8 mouse cellular contexts compared by ENCODE assay signal in genomic region chrX:7658031-7658784, GRCm38 (mm10). TPM values are rescaled to one million over a fixed set of nuclear protein-coding genes. Genes with fewer than 3 reads are reported as not detected.
DNase-seq lines count a peak whose midpoint lies in the region; ATAC-seq and TF ChIP-seq lines count a peak whose summit lies in the region.

No protein-coding gene starts in this region.

- H3K4me2 ChIP-seq in forebrain, postnatal 0 days (ENCODE audit: low read depth) = no peak overlapping the region
- peak overlapping the region; percentile 49 for H3K4me2 ChIP-seq in forebrain, embryonic 12.5 days
- peak overlapping the region; percentile 47; the same call in 1 of the 2 replicates for H3K4me2 ChIP-seq in hindbrain, embryonic 12.5 days (replicated peaks)

- H3K4me3 ChIP-seq in forebrain, embryonic 10.5 days = peak overlapping the region; percentile 51
- H3K4me3 ChIP-seq in forebrain, postnatal 0 days (ENCODE audit: low read depth, low read length) = no peak overlapping the region
- no peak overlapping the region for H3K4me3 ChIP-seq in forebrain, embryonic 12.5 days (replicated peaks)
- no peak overlapping the region for H3K4me3 ChIP-seq in hindbrain, embryonic 12.5 days
- no peak overlapping the region for H3K4me3 ChIP-seq in left cerebral cortex, adult 2 months

- H3K27me3 ChIP-seq in forebrain, embryonic 10.5 days (ENCODE audit: poor library complexity, severe bottlenecking) = no peaks in the 10 kb centered on the region
- no peaks in the 10 kb centered on the region for H3K27me3 ChIP-seq in forebrain, postnatal 0 days (ENCODE audit: insufficient read depth, low read length)
- H3K27me3 ChIP-seq in forebrain, embryonic 12.5 days = no peaks in the 10 kb centered on the region
- no peaks in the 10 kb centered on the region for H3K27me3 ChIP-seq in hindbrain, embryonic 12.5 days

- H3K36me3 ChIP-seq in forebrain, embryonic 10.5 days (replicated peaks) = no peaks in the 10 kb centered on the region
- H3K36me3 ChIP-seq in forebrain, postnatal 0 days (ENCODE audit: insufficient read depth) = no peaks in the 10 kb centered on the region
- no peaks in the 10 kb centered on the region for H3K36me3 ChIP-seq in forebrain, embryonic 12.5 days (replicated peaks)
- no peaks in the 10 kb centered on the region for H3K36me3 ChIP-seq in hindbrain, embryonic 12.5 days

- TF ChIP-seq CTCF in forebrain, postnatal 0 days (IDR thresholded peaks at IDR 0.05; ENCODE audit: low read depth) = no peak
- no peak for TF ChIP-seq CTCF in left cerebral cortex, adult 2 months (IDR thresholded peaks at IDR 0.05)

- peaks cover 25% of the 10 kb centered on the region for H3K4me1 ChIP-seq in forebrain, embryonic 10.5 days
- H3K4me1 ChIP-seq in forebrain, postnatal 0 days (ENCODE audit: insufficient read depth) = no peaks in the 10 kb centered on the region
- H3K4me1 ChIP-seq in forebrain, embryonic 12.5 days = peaks cover 6% of the 10 kb centered on the region
- peaks cover 5% of the 10 kb centered on the region; the same call in 1 of the 2 replicates for H3K4me1 ChIP-seq in hindbrain, embryonic 12.5 days

- peak; percentile 39 for DNase-seq in forebrain, embryonic 10.5 days (ENCODE audit: extremely low spot score, low spot score)
- DNase-seq in forebrain, postnatal 0 days = no peak
- DNase-seq in liver = peak; percentile 25
- peak; percentile 48 for DNase-seq in neural tube, embryonic 10.5 days (ENCODE audit: extremely low spot score, low spot score)
- no peak for DNase-seq in left cerebral cortex, adult 2 months (ENCODE audit: extremely low spot score in 1 of 2, low spot score in 2 of 2)
- DNase-seq in Muller cell, postnatal 12 days (ENCODE audit: inconsistent ontology term) = no peak

- H3K9me3 ChIP-seq in forebrain, embryonic 10.5 days = peaks cover 2% of the 10 kb centered on the region; the same call in 1 of the 2 replicates
- H3K9me3 ChIP-seq in forebrain, postnatal 0 days (ENCODE audit: low read length) = no peaks in the 10 kb centered on the region
- no peaks in the 10 kb centered on the region for H3K9me3 ChIP-seq in forebrain, embryonic 12.5 days
- 0 out of 2 replicates have a peak, but pooled peaks cover 4% of the 10 kb centered on the region for H3K9me3 ChIP-seq in hindbrain, embryonic 12.5 days (replicated peaks)

- H3K27ac ChIP-seq in forebrain, embryonic 10.5 days = peak overlapping the region; percentile 81
- H3K27ac ChIP-seq in forebrain, postnatal 0 days (ENCODE audit: low read depth, low read length) = no peak overlapping the region
- no peak overlapping the region for H3K27ac ChIP-seq in forebrain, embryonic 12.5 days
- H3K27ac ChIP-seq in hindbrain, embryonic 12.5 days = no peak overlapping the region
- H3K27ac ChIP-seq in left cerebral cortex, adult 2 months = no peak overlapping the region

- intact Hi-C loops in left cerebral cortex, adult 2 months (cut with DNase I) = no loop called here

- WGBS in forebrain, embryonic 10.5 days = 24% methylated on average over 15 of the region's 15 CpGs
- WGBS in forebrain, postnatal 0 days = 33% methylated on average over 15 of the region's 15 CpGs
- WGBS in forebrain, embryonic 12.5 days = 24% methylated on average over 12 of the region's 15 CpGs
- WGBS in hindbrain, embryonic 12.5 days = 28% methylated on average over 12 of the region's 15 CpGs

- no peak; the same call in 1 of the 2 replicates for ATAC-seq in forebrain, postnatal 0 days
- peak; percentile 27; the same call in 1 of the 2 replicates for ATAC-seq in forebrain, embryonic 12.5 days (ENCODE audit: low FRiP score)
- ATAC-seq in hindbrain, embryonic 12.5 days (ENCODE audit: low FRiP score) = 0 out of 2 replicates have a peak, but pooled peaks have one; percentile 40

- H3K9ac ChIP-seq in forebrain, postnatal 0 days = no peak overlapping the region
- H3K9ac ChIP-seq in forebrain, embryonic 12.5 days = no peak overlapping the region
- 0 out of 2 replicates have a peak overlapping the region, but pooled peaks have one; percentile 9 for H3K9ac ChIP-seq in hindbrain, embryonic 12.5 days

RNA-seq across cellular contexts. Expression of gene Prickle3, which starts 1.1 kb away (rescaled TPM):
- 3.2 and 3.6 TPM in 2 replicates for polyA plus RNA-seq in forebrain, embryonic 10.5 days (2016; fragmentation: Nextera tagmentation; extraction: Ambion mirVana)
- total RNA-seq in forebrain, postnatal 0 days (2014; rRNA removed) = 1.2 TPM in 2 replicates
- 1.0 and 1.5 TPM in 2 replicates for polyA plus RNA-seq in forebrain, postnatal 0 days (2015; fragmentation: Nextera tagmentation; extraction: Ambion mirVana)
- 2.0 and 2.6 TPM in 2 replicates for polyA plus RNA-seq in forebrain, embryonic 12.5 days (2016; fragmentation: Nextera tagmentation; extraction: Ambion mirVana)
- 3.1 TPM in 2 replicates for polyA plus RNA-seq in hindbrain, embryonic 12.5 days (2016; fragmentation: Nextera tagmentation; extraction: Ambion mirVana)
- total RNA-seq in left cerebral cortex, adult 2 months (2021) = 1 to 10 TPM; 1.1 to 2.4 TPM

RNA-seq across cellular contexts. Expression of gene Plp2, which starts 13.0 kb away (rescaled TPM):
- 49.7 and 50.4 TPM in 2 replicates for polyA plus RNA-seq in forebrain, embryonic 10.5 days (2016; fragmentation: Nextera tagmentation; extraction: Ambion mirVana)
- 15.7 and 24.3 TPM in 2 replicates for total RNA-seq in forebrain, postnatal 0 days (2014; rRNA removed)
- polyA plus RNA-seq in forebrain, postnatal 0 days (2015; fragmentation: Nextera tagmentation; extraction: Ambion mirVana) = 37.3 and 38.3 TPM in 2 replicates
- 45.5 and 52.0 TPM in 2 replicates for polyA plus RNA-seq in forebrain, embryonic 12.5 days (2016; fragmentation: Nextera tagmentation; extraction: Ambion mirVana)
- polyA plus RNA-seq in hindbrain, embryonic 12.5 days (2016; fragmentation: Nextera tagmentation; extraction: Ambion mirVana) = 39.3 and 44.7 TPM in 2 replicates
- total RNA-seq in left cerebral cortex, adult 2 months (2021) = 1 to 10 TPM; 6.5 to 8.8 TPM

RNA-seq across cellular contexts. Expression of gene Syp, which starts 19.9 kb away (rescaled TPM):
- polyA plus RNA-seq in forebrain, embryonic 10.5 days (2016; fragmentation: Nextera tagmentation; extraction: Ambion mirVana) = 9.2 and 11.6 TPM in 2 replicates
- 321 and 330 TPM in 2 replicates for total RNA-seq in forebrain, postnatal 0 days (2014; rRNA removed)
- polyA plus RNA-seq in forebrain, postnatal 0 days (2015; fragmentation: Nextera tagmentation; extraction: Ambion mirVana) = 190 and 242 TPM in 2 replicates
- polyA plus RNA-seq in forebrain, embryonic 12.5 days (2016; fragmentation: Nextera tagmentation; extraction: Ambion mirVana) = 42.0 and 44.8 TPM in 2 replicates
- polyA plus RNA-seq in hindbrain, embryonic 12.5 days (2016; fragmentation: Nextera tagmentation; extraction: Ambion mirVana) = 44.3 and 47.2 TPM in 2 replicates
- 1,000 to 10,000 TPM; 1,746 to 1,868 TPM for total RNA-seq in left cerebral cortex, adult 2 months (2021)

RNA-seq across cellular contexts. Expression of gene Magix, which starts 22.8 kb away (rescaled TPM):
- 0.10 TPM in 1 of 2 replicates, not detected in the other for polyA plus RNA-seq in forebrain, embryonic 10.5 days (2016; fragmentation: Nextera tagmentation; extraction: Ambion mirVana)
- total RNA-seq in forebrain, postnatal 0 days (2014; rRNA removed) = 0.15 TPM in 1 of 2 replicates, not detected in the other
- 0.21 and 0.22 TPM in 2 replicates for polyA plus RNA-seq in forebrain, postnatal 0 days (2015; fragmentation: Nextera tagmentation; extraction: Ambion mirVana)
- 0.09 and 0.19 TPM in 2 replicates for polyA plus RNA-seq in forebrain, embryonic 12.5 days (2016; fragmentation: Nextera tagmentation; extraction: Ambion mirVana)
- polyA plus RNA-seq in hindbrain, embryonic 12.5 days (2016; fragmentation: Nextera tagmentation; extraction: Ambion mirVana) = 0.50 TPM in 1 of 2 replicates, not detected in the other
- total RNA-seq in left cerebral cortex, adult 2 months (2021) = under 1 TPM; 0.16 to 0.43 TPM

RNA-seq across cellular contexts. Expression of gene Gpkow, which starts 38.7 kb away (rescaled TPM):
- polyA plus RNA-seq in forebrain, embryonic 10.5 days (2016; fragmentation: Nextera tagmentation; extraction: Ambion mirVana) = 44.4 and 46.1 TPM in 2 replicates
- 15.9 and 21.0 TPM in 2 replicates for total RNA-seq in forebrain, postnatal 0 days (2014; rRNA removed)
- polyA plus RNA-seq in forebrain, postnatal 0 days (2015; fragmentation: Nextera tagmentation; extraction: Ambion mirVana) = 36.4 and 41.2 TPM in 2 replicates
- 45.6 and 53.4 TPM in 2 replicates for polyA plus RNA-seq in forebrain, embryonic 12.5 days (2016; fragmentation: Nextera tagmentation; extraction: Ambion mirVana)
- polyA plus RNA-seq in hindbrain, embryonic 12.5 days (2016; fragmentation: Nextera tagmentation; extraction: Ambion mirVana) = 45.5 and 46.4 TPM in 2 replicates
- total RNA-seq in left cerebral cortex, adult 2 months (2021) = 10 to 100 TPM; 32.9 to 34.5 TPM

Comparison
In these comparisons a context has a peak if more than half of its experiments do, and no peak if none do; other contexts are left out.
1. DNase-seq: peak in forebrain, embryonic 10.5 days (single experiment), liver (single experiment) and neural tube, embryonic 10.5 days (single experiment); none in forebrain, postnatal 0 days (single experiment), left cerebral cortex, adult 2 months (0 of 2) and Muller cell, postnatal 12 days (single experiment).